Mouse (Mus musculus) forebrain, embryonic 16.5 days (tissue): ENCODE measurements around the gene Carm1. TPM values are rescaled to one million over a fixed set of nuclear protein-coding genes. Genes with fewer than 3 reads are reported as not detected.
A peak's percentile ranks its signal among the peaks of the same experiment; 100 is the strongest.

Experiments used
- ATAC-seq: fragments of 200-750 bp; cut with Nextera tagmentation; 2 replicates; pipeline ENCODE4 v1.8.0; 2017; ENCODE audit warnings: mild to moderate bottlenecking, moderate library complexity
- H3K27ac ChIP-seq: fragments of 300-500 bp; sonication (generic); 2 replicates; pipeline ENCODE4 v1.5.1; 2014; ENCODE audit warnings: low read length, control low read depth
- H3K27me3 ChIP-seq: fragments of 300-500 bp; sonication (generic); replicated peaks from 2 replicates; pipeline ENCODE4 v1.6.1; 2014; ENCODE audit warnings: low read length; ENCODE audit not compliant: control insufficient read depth, insufficient read depth
- H3K36me3 ChIP-seq: fragments of 300-500 bp; sonication (generic); 2 replicates; pipeline ENCODE4 v1.6.1; 2014; ENCODE audit not compliant: control insufficient read depth, insufficient read depth
- H3K4me1 ChIP-seq: fragments of 300-500 bp; sonication (generic); replicated peaks from 2 replicates; pipeline ENCODE4 v1.6.1; 2014; ENCODE audit warnings: low read length; ENCODE audit not compliant: control insufficient read depth, insufficient read depth
- H3K4me2 ChIP-seq: fragments of 300-500 bp; sonication (generic); 2 replicates; pipeline ENCODE4 v1.6.1; 2014; ENCODE audit warnings: mild to moderate bottlenecking, low read length, control low read depth
- H3K4me3 ChIP-seq: fragments of 300-500 bp; sonication (generic); replicated peaks from 2 replicates; pipeline ENCODE4 v1.5.1; 2014; ENCODE audit warnings: mild to moderate bottlenecking, low read length, control low read depth
- H3K9ac ChIP-seq: fragments of 300-500 bp; sonication (generic); replicated peaks from 2 replicates; pipeline ENCODE4 v1.6.1; 2014; ENCODE audit warnings: low read depth, low read length, control low read depth
- H3K9me3 ChIP-seq: fragments of 300-500 bp; sonication (generic); 2 replicates; pipeline ENCODE4 v1.6.1; 2016; ENCODE audit warnings: low read length; ENCODE audit not compliant: control insufficient read depth
- WGBS: fragments of 180-500 bp; shearing (Covaris S2); extraction: QIAGEN DNeasy Blood & Tissue Kit; methylation state at CpG from one replicate; pipeline ENCODE4 v1.1.7; 2014; 5-methylcytosine and 5-hydroxymethylcytosine counted together
- polyA plus RNA-seq: library from polyadenylated mRNA; unstranded; fragments of >200 nt; fragmentation: Nextera tagmentation; extraction: Ambion mirVana; gene quantifications from 2 replicates; pipeline ENCODE4 v1.2.1, GENCODE M21; 2015

The Carm1 gene
- polyA plus RNA-seq, 1 experiment from 2014 or later, result 26.5 TPM

DNA sequence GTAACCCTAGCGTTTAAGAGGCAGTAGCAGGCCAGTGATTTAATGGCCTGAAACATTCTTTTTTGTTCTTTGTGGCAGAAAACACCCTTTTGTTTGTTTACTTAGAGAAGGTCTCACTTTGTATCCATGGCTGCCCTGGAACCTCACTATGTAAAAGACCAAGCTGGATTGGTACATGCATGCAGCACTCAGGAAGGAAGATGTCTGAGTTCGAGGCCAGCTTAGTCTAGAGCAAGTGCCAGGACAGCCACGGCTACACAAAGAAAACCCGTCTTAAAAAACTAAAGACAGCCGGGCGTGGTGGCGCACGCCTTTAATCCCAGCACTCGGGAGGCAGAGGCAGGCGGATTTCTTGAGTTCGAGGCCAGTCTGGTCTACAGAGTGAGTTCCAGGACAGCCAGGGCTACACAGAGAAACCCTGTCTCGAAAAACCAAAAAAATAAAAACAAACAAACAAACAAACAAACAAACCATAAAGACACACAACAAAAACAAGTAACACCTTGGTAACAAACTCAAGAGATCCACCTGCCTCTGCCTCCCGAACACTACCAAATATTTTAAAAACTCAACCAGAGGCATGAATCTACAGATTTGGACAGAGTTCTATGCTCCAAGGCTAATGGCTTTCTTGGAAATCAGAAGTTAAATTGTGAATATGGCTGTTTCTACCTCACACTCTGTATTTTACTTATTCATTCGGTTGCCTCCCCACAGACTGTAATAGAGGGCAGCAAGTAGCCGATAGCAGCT is 68.3 kb downstream of the Carm1 start:
- H3K4me3 ChIP-seq, result peak overlapping the region; percentile 92
- ATAC-seq, result no peak
- H3K4me1 ChIP-seq, result peaks cover 29% of the 10 kb centered on the region
- H3K9ac ChIP-seq, result peak overlapping the region; percentile 83
- H3K27ac ChIP-seq, result peak overlapping the region; percentile 95
- peak overlapping the region; percentile 76 for H3K4me2 ChIP-seq
- 76% methylated on average over 14 of the region's 15 CpGs for WGBS
- H3K9me3 ChIP-seq, result no peaks in the 10 kb centered on the region
- no peaks in the 10 kb centered on the region for H3K36me3 ChIP-seq
- no peaks in the 10 kb centered on the region for H3K27me3 ChIP-seq

DNA sequence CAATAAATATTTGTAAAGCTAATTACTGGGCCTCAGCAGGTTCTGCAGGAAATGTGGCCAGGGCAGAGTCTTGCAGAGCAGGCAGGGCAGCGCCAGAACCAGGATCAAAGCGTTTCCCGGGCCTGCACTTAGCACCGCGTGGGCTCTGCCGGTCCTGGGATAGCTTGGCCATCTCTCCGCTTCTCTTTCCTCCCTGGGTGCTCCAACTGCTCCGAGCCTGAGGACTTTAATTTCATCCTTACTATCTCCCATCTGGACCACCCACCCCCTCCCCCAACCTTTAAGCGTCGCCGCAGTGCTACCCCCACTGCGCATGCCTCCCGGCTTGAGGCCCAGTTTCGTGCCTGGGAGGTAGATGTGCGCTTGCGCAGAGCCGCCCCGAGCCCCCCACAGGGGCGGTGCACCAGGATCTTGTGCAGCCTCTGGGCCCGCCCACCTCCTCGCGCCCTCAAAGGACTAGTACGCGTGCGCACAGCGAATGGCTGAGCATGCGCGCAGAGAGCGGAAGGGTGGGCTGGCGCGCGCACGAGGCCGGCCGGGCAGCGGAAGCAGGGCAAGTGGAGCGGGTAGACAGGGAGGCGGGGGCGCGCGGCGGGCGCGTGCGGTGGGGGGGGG is 69.0 kb downstream of the Carm1 start, which contains the start of gene Smarca4:
Gene Smarca4 (plus strand): TSS at position 553 of the 615 bp plus-strand sequence.
- no peaks in the 10 kb centered on the region for H3K36me3 ChIP-seq
- H3K27ac ChIP-seq, result peak within 1 kb of the TSS; percentile 98
- H3K4me2 ChIP-seq, result peak within 1 kb of the TSS; percentile 82
- peak within 1 kb of the TSS; percentile 98 for H3K9ac ChIP-seq
- peak; percentile 95 for ATAC-seq
- under 1% methylated on average over 45 of the region's 45 CpGs for WGBS
- H3K4me3 ChIP-seq, result peak within 1 kb of the TSS; percentile 92
- H3K27me3 ChIP-seq, result no peaks in the 10 kb centered on the region
- no peaks in the 10 kb centered on the region for H3K9me3 ChIP-seq
- peaks cover 31% of the 10 kb centered on the region for H3K4me1 ChIP-seq

DNA sequence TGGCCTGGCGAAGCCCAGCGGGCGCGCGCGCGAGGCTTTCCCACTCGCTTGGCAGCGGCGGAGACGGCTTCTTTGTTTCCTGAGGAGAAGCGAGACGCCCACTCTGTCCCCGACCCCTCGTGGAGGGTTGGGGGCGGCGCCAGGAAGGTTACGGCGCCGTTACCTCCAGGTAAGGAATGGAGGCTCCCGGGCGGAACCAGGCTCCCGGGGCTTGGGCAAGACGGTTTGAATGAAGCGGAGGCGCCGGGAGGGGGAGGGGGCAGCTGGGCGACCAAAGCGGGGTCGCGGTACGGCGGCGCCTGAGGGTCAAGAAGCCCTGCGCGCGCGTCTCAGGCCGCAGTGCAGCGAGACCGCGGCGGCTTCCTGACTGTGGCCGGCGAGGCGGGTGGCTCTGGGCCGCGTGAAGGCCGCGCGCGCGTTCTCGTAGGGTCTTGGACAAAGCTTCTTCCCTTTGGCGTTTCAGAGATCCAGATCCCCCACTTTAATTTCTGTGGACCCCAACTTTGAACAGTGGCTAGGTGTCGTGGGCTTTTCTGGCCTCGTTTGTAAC is 69.6 kb downstream of the Carm1 start:
- Histone ChIP-seq H3K27ac (peak overlapping the region; percentile 98), H3K27me3 (no peaks in the 10 kb centered on the region), H3K4me3 (peak overlapping the region; percentile 92), H3K9ac (peak overlapping the region; percentile 98), H3K4me1 (peaks cover 34% of the 10 kb centered on the region), H3K9me3 (no peaks in the 10 kb centered on the region), H3K36me3 (no peaks in the 10 kb centered on the region), H3K4me2 (peak overlapping the region; percentile 82)
- 1% methylated on average over 55 of the region's 57 CpGs for WGBS
- peak; percentile 75 for ATAC-seq

DNA sequence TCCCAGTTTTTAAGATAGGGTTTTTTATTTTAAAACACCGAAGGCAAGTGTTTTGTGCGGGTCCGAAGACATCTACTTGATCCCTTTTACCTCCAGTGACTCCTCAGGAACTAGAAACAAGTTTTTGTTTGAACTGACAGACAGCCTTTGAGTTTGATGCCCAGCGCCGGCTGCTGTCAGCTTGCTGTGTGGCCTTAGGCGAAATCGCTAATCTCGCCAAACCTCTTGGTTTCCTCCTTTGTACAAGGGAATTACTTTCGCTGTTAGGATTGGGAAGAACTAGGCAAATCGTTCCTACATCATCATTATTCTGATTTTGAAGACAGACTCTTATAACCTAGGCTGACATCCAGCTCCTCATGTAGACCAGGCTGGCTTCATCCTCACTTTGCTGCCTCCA is 70.4 kb downstream of the Carm1 start:
- H3K27me3 ChIP-seq, result no peaks in the 10 kb centered on the region
- 2% methylated on average over 10 of the region's 10 CpGs for WGBS
- H3K9ac ChIP-seq, result peak overlapping the region; percentile 98
- ATAC-seq, result no peak
- peak overlapping the region; percentile 82 for H3K4me2 ChIP-seq
- H3K36me3 ChIP-seq, result no peaks in the 10 kb centered on the region
- peak overlapping the region; percentile 92 for H3K4me3 ChIP-seq
- H3K9me3 ChIP-seq, result no peaks in the 10 kb centered on the region
- H3K27ac ChIP-seq, result peak overlapping the region; percentile 98
- H3K4me1 ChIP-seq, result peaks cover 34% of the 10 kb centered on the region

DNA sequence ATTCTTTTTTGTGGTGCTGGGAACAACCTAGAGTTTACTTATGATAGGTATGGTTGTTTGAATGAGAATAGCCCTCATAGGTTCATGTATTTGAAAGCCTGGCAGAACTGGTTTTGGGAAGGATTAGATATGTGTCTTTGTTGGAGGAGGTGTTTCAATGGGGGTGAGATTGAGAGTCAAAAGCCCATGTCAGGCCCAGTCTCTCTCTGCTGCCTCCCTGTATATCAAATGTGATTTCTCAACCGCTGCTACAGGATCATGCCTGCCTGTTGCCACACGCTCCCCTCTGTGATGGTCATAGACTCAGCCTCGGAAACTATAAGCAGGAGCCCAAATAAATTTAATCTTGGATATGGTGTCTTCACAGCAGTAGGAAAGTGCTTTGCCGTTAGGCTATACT is 73.5 kb downstream of the Carm1 start:
- no peak overlapping the region for H3K4me3 ChIP-seq
- ATAC-seq, result no peak
- H3K9ac ChIP-seq, result no peak overlapping the region
- no peak overlapping the region for H3K4me2 ChIP-seq
- no peaks in the 10 kb centered on the region for H3K27me3 ChIP-seq
- H3K4me1 ChIP-seq, result peaks cover 38% of the 10 kb centered on the region
- no peaks in the 10 kb centered on the region for H3K9me3 ChIP-seq
- 88% methylated on average over 4 of the region's 4 CpGs for WGBS
- no peak overlapping the region for H3K27ac ChIP-seq
- no peaks in the 10 kb centered on the region for H3K36me3 ChIP-seq

DNA sequence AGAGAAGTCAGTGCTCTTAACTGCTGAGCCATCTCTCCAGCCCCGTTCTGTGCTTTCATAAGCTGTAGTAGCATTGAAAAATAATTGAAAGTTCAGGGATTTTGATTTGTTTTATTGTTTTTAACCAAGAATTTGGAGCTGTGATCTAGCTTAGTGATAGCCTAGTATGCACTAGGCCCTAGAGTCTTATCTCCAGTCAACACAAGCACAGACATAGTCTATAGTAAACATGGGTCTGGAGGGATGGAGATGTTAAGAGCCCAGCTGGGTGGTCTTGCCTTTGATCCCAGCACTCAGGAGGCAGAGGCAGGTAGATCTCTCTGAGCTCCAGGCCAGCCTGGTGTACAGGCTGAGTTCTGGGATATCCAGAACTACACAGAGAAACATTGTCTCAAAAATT is 76.0 kb downstream of the Carm1 start:
- Histone ChIP-seq H3K27me3 (no peaks in the 10 kb centered on the region), H3K4me3 (no peak overlapping the region), H3K4me2 (no peak overlapping the region), H3K9me3 (no peaks in the 10 kb centered on the region), H3K9ac (no peak overlapping the region), H3K4me1 (peaks cover 41% of the 10 kb centered on the region), H3K36me3 (no peaks in the 10 kb centered on the region), H3K27ac (no peak overlapping the region)
- WGBS, result 92% methylated on average over 1 of the region's 1 CpGs
- ATAC-seq, result no peak

DNA sequence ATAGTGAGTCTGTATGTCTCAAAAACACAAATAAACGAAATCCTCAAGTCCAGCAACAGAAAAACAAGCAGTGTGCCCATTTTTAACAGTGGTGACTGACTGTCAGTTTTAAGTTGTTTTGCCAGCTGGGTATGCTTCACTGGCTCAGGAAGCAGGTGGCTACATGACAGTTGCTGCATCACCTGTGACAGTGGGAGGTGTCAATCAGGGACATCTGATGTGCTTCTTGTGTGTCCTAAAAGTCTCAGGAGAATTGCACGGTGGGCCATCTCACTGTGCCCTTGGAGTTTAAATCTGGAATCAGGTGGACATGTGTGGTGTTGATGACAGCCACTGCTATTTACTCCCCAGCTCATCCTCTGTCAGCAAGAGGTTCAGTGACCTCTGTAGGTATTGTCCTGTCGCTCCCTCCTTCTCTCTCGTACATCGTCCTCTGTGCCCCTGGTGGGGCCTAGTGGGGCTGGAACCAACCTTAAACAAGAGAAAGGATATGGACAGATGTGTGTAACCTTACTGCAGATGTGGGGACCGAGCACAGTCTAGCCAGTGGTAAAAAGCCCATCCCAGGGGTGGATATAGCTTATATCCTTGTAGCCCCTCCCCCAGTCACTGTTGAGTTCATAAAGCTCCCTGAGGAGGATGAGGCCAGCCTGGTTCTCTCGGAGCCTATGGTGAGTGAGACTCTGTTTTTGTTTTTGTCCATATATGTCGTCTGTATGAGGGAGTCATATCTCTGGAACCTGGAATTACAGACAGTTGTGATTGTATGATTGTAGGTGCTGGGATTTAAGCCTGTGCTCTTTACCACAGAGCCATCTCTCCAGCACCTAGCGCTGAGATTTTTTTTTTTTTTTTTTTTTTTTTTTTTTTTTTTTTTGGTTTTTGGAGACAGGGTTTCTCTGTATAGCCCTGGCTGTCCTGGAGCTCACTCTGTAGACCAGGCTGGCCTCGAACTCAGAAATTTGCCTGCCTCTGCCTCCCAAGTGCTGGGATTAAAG is 78.9 kb downstream of the Carm1 start:
- Histone ChIP-seq H3K4me3 (no peak overlapping the region), H3K4me1 (peaks cover 22% of the 10 kb centered on the region), H3K9ac (no peak overlapping the region), H3K36me3 (no peaks in the 10 kb centered on the region), H3K4me2 (no peak overlapping the region), H3K27me3 (no peaks in the 10 kb centered on the region), H3K9me3 (no peaks in the 10 kb centered on the region), H3K27ac (no peak overlapping the region)
- WGBS, result 88% methylated on average over 10 of the region's 10 CpGs
- no peak for ATAC-seq

DNA sequence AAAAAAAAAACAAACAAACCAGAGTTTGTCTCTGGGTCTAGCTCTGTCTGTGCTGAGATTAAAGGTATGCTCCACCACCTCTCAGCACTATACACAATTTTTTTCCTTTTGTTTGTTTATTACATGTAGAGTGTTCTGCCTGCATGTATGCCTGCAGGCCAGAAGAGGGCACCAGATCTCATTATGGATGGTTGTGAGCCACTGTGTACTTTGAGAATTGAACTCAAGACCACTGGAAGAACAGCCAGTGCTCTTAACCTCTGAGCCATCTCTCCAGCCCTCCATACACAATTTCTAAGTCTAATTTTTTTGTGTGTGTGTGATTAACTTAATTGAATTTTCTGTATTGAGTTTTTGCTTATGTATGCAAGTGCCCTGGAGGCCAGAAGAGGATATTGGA is 79.9 kb downstream of the Carm1 start:
- Histone ChIP-seq H3K36me3 (0 out of 2 replicates have a peak, but pooled peaks cover 2% of the 10 kb centered on the region), H3K9ac (no peak overlapping the region), H3K4me3 (no peak overlapping the region), H3K4me1 (peaks cover 20% of the 10 kb centered on the region), H3K4me2 (no peak overlapping the region), H3K9me3 (no peaks in the 10 kb centered on the region), H3K27me3 (no peaks in the 10 kb centered on the region), H3K27ac (no peak overlapping the region)
- ATAC-seq, result no peak
